Mouse (Mus musculus) retina, postnatal 1 day (tissue): ENCODE data around the gene Otud5.
"Not testable (repeated sequence)": the region's sequence is repeated elsewhere in the genome, so short reads cannot be mapped to it uniquely, and the experiment has no call there.

Experiments
- DNase-seq: peaks from one replicate; pipeline ENCODE4 v3.0.0-alpha.2; 2012

The Otud5 gene

GRCm38 (mm10) chrX:7883841-7884567 lies 42.8 kb downstream of the Otud5 start, which contains the start of gene Slc35a2:
Gene Slc35a2, plus strand, starts transcription at chrX:7884028.
- DNase-seq: peak; percentile 92

- no peak for DNase-seq
Measured at GRCm38 (mm10) chrX:7898211-7898610, 57.0 kb downstream of the Otud5 start.

GRCm38 (mm10) chrX:7898880-7899874 lies 58.0 kb downstream of the Otud5 start, which contains the start of the genes Pqbp1 and Timm17b:
Gene Pqbp1, minus strand, starts transcription at chrX:7899269.
Gene Timm17b, plus strand, starts transcription at chrX:7899357.
- DNase-seq: peak; percentile 96

DNA sequence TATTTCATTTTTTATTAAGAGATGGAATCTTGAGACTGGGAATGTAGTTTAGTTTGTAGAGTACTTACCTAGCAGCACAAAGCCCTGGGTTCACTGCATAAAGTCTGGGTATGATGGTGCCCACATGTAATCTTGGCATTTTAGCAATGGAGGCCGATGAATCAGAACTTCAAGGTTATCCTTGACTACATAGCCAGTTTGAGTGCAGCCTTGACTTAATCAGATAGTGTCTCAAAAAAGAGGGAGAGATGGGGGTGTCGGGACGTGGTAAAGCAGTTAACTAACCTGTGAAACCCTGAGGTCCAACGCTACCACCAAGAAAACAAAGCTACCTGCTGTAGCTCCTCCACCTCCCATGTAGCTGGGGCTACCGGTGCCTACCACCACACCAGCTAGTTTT lies 63.3 kb downstream of the Otud5 start:
- no peak for DNase-seq

- no peak for DNase-seq
Measured at GRCm38 (mm10) chrX:7907735-7908134, 66.6 kb downstream of the Otud5 start, which contains the start of gene Gm10491. Gene Gm10491, minus strand, starts transcription at chrX:7907835.

- not testable (repeated sequence) for DNase-seq
Measured at GRCm38 (mm10) chrX:7909242-7909641, 68.1 kb downstream of the Otud5 start, which contains the start of gene Gm10490. Gene Gm10490, plus strand, starts transcription at chrX:7909542.

DNA sequence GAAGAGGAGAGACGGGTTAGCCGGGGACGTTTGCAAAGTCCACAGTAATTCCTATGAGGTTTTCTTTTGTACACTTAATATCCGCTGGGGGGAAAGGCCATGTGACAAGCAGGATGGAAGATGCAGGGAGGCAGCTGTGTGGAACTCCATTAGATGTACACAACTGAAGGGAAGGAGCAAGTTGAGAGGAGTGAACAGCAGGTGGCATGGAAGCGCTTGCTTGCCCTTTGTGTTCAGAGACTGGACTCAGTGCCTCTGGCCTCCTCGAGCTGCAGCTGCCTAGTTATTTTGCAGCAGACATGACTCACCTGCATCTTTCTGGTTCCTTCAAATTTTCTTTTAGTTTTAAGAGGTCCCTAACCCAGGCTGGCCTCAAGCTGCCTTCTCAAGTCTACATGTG lies 69.3 kb downstream of the Otud5 start:
- peak; percentile 17 for DNase-seq

GRCm38 (mm10) chrX:7915669-7916068 lies 74.5 kb downstream of the Otud5 start:
- DNase-seq: peak; percentile 25

- not testable (repeated sequence) for DNase-seq
Measured at GRCm38 (mm10) chrX:7917960-7918359, 76.8 kb downstream of the Otud5 start.

DNA sequence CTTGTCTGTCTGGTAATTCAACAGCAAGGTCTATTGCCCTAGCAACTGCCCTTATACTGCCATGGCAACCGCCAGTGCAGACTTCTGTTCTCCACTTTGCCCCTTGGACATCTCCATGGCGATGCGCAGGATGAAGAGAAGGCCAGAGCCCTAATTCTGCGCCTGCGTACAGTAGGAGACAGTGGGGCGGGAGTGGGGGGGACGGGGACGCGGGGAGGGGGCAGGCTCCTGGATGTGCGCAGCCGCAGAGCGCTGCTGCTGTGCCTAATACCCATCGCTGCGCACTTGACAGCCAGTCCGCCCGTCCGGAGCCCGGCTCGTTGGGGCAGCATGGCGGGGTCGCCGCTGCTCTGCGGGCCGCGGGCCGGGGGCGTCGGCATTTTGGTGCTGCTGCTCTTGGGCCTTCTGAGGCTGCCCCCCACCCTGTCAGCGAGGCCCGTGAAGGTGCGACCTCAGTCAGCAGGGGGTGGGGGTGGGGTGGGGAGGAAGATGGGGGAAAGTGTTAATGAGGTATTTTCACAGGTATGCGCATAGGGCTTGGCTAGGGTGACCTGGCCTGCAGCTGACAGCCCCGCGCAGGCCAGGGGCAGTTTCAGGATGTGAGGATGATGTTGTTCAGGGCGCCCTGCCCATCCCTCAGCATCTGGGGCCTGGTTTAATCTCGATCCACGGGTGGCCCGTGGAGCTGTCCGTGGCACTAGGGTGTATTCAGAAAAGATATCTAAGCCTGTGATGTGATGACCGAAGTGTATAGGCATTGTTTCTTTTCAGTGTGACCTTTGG lies 78.6 kb downstream of the Otud5 start, which contains the start of gene Pcsk1n:
Gene Pcsk1n (plus strand): TSS at position 222 of the 783 bp plus-strand sequence.
- peak; percentile 88 for DNase-seq

- peak; percentile 56 for DNase-seq
Measured at GRCm38 (mm10) chrX:7922032-7922431, 80.9 kb downstream of the Otud5 start.
